Mouse (Mus musculus) stomach, embryonic 16.5 days (tissue): ENCODE results near the gene Tmem132d. TPM values are rescaled to one million over a fixed set of nuclear protein-coding genes. Genes with fewer than 3 reads are reported as not detected.

Experiments
- ATAC-seq: fragments of 200-750 bp; cut with Nextera tagmentation; 2 replicates; pipeline ENCODE4 v1.8.0; 2017; ENCODE audit warnings: moderate number of reproducible peaks, moderate TSS enrichment; ENCODE audit not compliant: insufficient read depth, low FRiP score
- H3K27ac ChIP-seq: fragments of 300-500 bp; sonication (generic); 2 replicates; pipeline ENCODE4 v1.5.1; 2014; ENCODE audit warnings: low read length
- H3K27me3 ChIP-seq: fragments of 300-500 bp; sonication (generic); 2 replicates; pipeline ENCODE4 v1.6.1; 2014; ENCODE audit warnings: low read length, control low read depth, mixed read lengths; ENCODE audit not compliant: control insufficient read depth, insufficient read depth
- H3K36me3 ChIP-seq: fragments of 300-500 bp; sonication (generic); 2 replicates; pipeline ENCODE4 v1.6.1; 2014; ENCODE audit warnings: low read length; ENCODE audit not compliant: control insufficient read depth, insufficient read depth
- H3K4me1 ChIP-seq: fragments of 300-500 bp; sonication (generic); 2 replicates; pipeline ENCODE4 v1.6.1; 2014; ENCODE audit warnings: low read length, control low read depth, mixed read lengths; ENCODE audit not compliant: control insufficient read depth, insufficient read depth
- H3K4me2 ChIP-seq: fragments of 300-500 bp; sonication (generic); 2 replicates; pipeline ENCODE4 v1.6.1; 2014; ENCODE audit warnings: low read depth, low read length, mixed read lengths
- H3K4me3 ChIP-seq: fragments of 300-500 bp; sonication (generic); replicated peaks from 2 replicates; pipeline ENCODE4 v1.5.1; 2014; ENCODE audit warnings: mild to moderate bottlenecking, low read length
- H3K9ac ChIP-seq: fragments of 300-500 bp; sonication (generic); 2 replicates; pipeline ENCODE4 v1.6.1; 2014; ENCODE audit warnings: low read length
- H3K9me3 ChIP-seq: fragments of 300-500 bp; sonication (generic); replicated peaks from 2 replicates; pipeline ENCODE4 v1.6.1; 2016; ENCODE audit warnings: low read length, control low read depth; ENCODE audit not compliant: control insufficient read depth
- WGBS: fragments of 180-500 bp; shearing (Covaris S2); extraction: QIAGEN DNeasy Blood & Tissue Kit; methylation state at CpG from one replicate; pipeline ENCODE4 v1.1.7; 2014; 5-methylcytosine and 5-hydroxymethylcytosine counted together
- polyA plus RNA-seq: library from polyadenylated mRNA; unstranded; fragments of >200 nt; fragmentation: Nextera tagmentation; extraction: Ambion mirVana; gene quantifications from 2 replicates; pipeline ENCODE4 v1.2.1, GENCODE M21; 2015

The Tmem132d gene
- polyA plus RNA-seq, 1 experiment from 2014 or later = 0.06 TPM

- Histone ChIP-seq H3K27ac (no peak overlapping the region), H3K4me2 (no peak overlapping the region), H3K9me3 (peaks cover 3% of the 10 kb centered on the region; the same call in 1 of the 2 replicates), H3K36me3 (no peaks in the 10 kb centered on the region), H3K4me1 (no peaks in the 10 kb centered on the region), H3K9ac (no peak overlapping the region), H3K4me3 (no peak overlapping the region), H3K27me3 (no peaks in the 10 kb centered on the region)
- WGBS = 83% methylated on average over 2 of the region's 2 CpGs
- no peak for ATAC-seq
Measured at GRCm38 (mm10) chr5:128422090-128422489, 10.8 kb downstream of the Tmem132d start.

- Histone ChIP-seq H3K4me1 (no peaks in the 10 kb centered on the region), H3K36me3 (no peaks in the 10 kb centered on the region), H3K4me3 (no peak overlapping the region), H3K27ac (no peak overlapping the region), H3K9me3 (peaks cover 3% of the 10 kb centered on the region; the same call in 1 of the 2 replicates), H3K4me2 (no peak overlapping the region), H3K9ac (no peak overlapping the region), H3K27me3 (no peaks in the 10 kb centered on the region)
- no peak for ATAC-seq
- WGBS = 52% methylated on average over 11 of the region's 11 CpGs
Measured at GRCm38 (mm10) chr5:128418149-128418710, 14.6 kb downstream of the Tmem132d start.

GRCm38 (mm10) chr5:128414056-128414455, 18.8 kb downstream of the Tmem132d start:
- no peaks in the 10 kb centered on the region for H3K4me1 ChIP-seq
- no peak overlapping the region for H3K4me2 ChIP-seq
- 64% methylated on average over 8 of the region's 8 CpGs for WGBS

GRCm38 (mm10) chr5:128412306-128412705, 20.6 kb downstream of the Tmem132d start:
- H3K4me3 ChIP-seq = no peak overlapping the region
- H3K4me1 ChIP-seq = no peaks in the 10 kb centered on the region
- no peak for ATAC-seq
- no peaks in the 10 kb centered on the region for H3K27me3 ChIP-seq
- WGBS = 12% methylated on average over 6 of the region's 6 CpGs
- no peaks in the 10 kb centered on the region for H3K36me3 ChIP-seq
- H3K9ac ChIP-seq = no peak overlapping the region
- no peaks in the 10 kb centered on the region for H3K9me3 ChIP-seq
- no peak overlapping the region for H3K4me2 ChIP-seq
- no peak overlapping the region for H3K27ac ChIP-seq

More at GRCm38 (mm10) chr5:128414056-128414455, 18.8 kb downstream of the Tmem132d start:
- ATAC-seq = no peak
- H3K27ac ChIP-seq = no peak overlapping the region
- H3K9ac ChIP-seq = no peak overlapping the region
- no peak overlapping the region for H3K4me3 ChIP-seq
- no peaks in the 10 kb centered on the region for H3K27me3 ChIP-seq
- H3K9me3 ChIP-seq = no peaks in the 10 kb centered on the region
- H3K36me3 ChIP-seq = no peaks in the 10 kb centered on the region

- no peaks in the 10 kb centered on the region for H3K4me1 ChIP-seq
- H3K27me3 ChIP-seq = no peaks in the 10 kb centered on the region
- no peak overlapping the region for H3K27ac ChIP-seq
- H3K9ac ChIP-seq = no peak overlapping the region
- no peak overlapping the region for H3K4me3 ChIP-seq
- no peak overlapping the region for H3K4me2 ChIP-seq
- 79% methylated on average over 9 of the region's 9 CpGs for WGBS
- H3K36me3 ChIP-seq = no peaks in the 10 kb centered on the region
- H3K9me3 ChIP-seq = peaks cover 2% of the 10 kb centered on the region; the same call in 1 of the 2 replicates
- no peak for ATAC-seq
Measured at GRCm38 (mm10) chr5:128407546-128407945, 25.3 kb downstream of the Tmem132d start.

- Histone ChIP-seq H3K4me1 (no peaks in the 10 kb centered on the region), H3K27me3 (no peaks in the 10 kb centered on the region), H3K9me3 (peaks cover 2% of the 10 kb centered on the region; the same call in 1 of the 2 replicates), H3K36me3 (no peaks in the 10 kb centered on the region), H3K27ac (no peak overlapping the region), H3K4me3 (no peak overlapping the region), H3K4me2 (no peak overlapping the region), H3K9ac (no peak overlapping the region)
- 83% methylated on average over 8 of the region's 8 CpGs for WGBS
- no peak for ATAC-seq
Measured at GRCm38 (mm10) chr5:128405071-128405470, 27.8 kb downstream of the Tmem132d start.

- ATAC-seq = no peak
- 87% methylated on average over 3 of the region's 3 CpGs for WGBS
- H3K4me3 ChIP-seq = no peak overlapping the region
- H3K9ac ChIP-seq = no peak overlapping the region
- no peak overlapping the region for H3K27ac ChIP-seq
- H3K27me3 ChIP-seq = no peaks in the 10 kb centered on the region
- H3K4me2 ChIP-seq = no peak overlapping the region
- H3K4me1 ChIP-seq = no peaks in the 10 kb centered on the region
- H3K36me3 ChIP-seq = no peaks in the 10 kb centered on the region
- H3K9me3 ChIP-seq = peaks cover 2% of the 10 kb centered on the region; the same call in 1 of the 2 replicates
Measured at GRCm38 (mm10) chr5:128404223-128404622, 28.7 kb downstream of the Tmem132d start.

- H3K4me1 ChIP-seq = no peaks in the 10 kb centered on the region
- H3K9ac ChIP-seq = no peak overlapping the region
- no peaks in the 10 kb centered on the region for H3K36me3 ChIP-seq
- no peak overlapping the region for H3K4me3 ChIP-seq
- H3K9me3 ChIP-seq = no peaks in the 10 kb centered on the region
- 75% methylated on average over 3 of the region's 3 CpGs for WGBS
- no peaks in the 10 kb centered on the region for H3K27me3 ChIP-seq
- no peak for ATAC-seq
- no peak overlapping the region for H3K4me2 ChIP-seq
- no peak overlapping the region for H3K27ac ChIP-seq
Measured at GRCm38 (mm10) chr5:128392372-128392771, 40.5 kb downstream of the Tmem132d start.

- Histone ChIP-seq H3K27me3 (no peaks in the 10 kb centered on the region), H3K9ac (no peak overlapping the region), H3K4me3 (no peak overlapping the region), H3K27ac (no peak overlapping the region), H3K36me3 (no peaks in the 10 kb centered on the region), H3K9me3 (no peaks in the 10 kb centered on the region), H3K4me2 (no peak overlapping the region), H3K4me1 (no peaks in the 10 kb centered on the region)
- no peak for ATAC-seq
- WGBS = 51% methylated on average over 4 of the region's 4 CpGs
Measured at GRCm38 (mm10) chr5:128389665-128390064, 43.2 kb downstream of the Tmem132d start.
